Mouse (Mus musculus) lung, postnatal 0 days (tissue): ENCODE measurements around the gene Snapin.

Source experiments
- CTCF ChIP-seq: IDR thresholded peaks from 2 replicates; pipeline ENCODE4 v1.5.1; 2016; ENCODE audit warnings: antibody characterized with exemption, mild to moderate bottlenecking
- EP300 ChIP-seq: IDR thresholded peaks from 2 replicates; pipeline ENCODE4 v1.6.1; 2016; ENCODE audit warnings: antibody characterized with exemption, mild to moderate bottlenecking, control low read depth

DNA sequence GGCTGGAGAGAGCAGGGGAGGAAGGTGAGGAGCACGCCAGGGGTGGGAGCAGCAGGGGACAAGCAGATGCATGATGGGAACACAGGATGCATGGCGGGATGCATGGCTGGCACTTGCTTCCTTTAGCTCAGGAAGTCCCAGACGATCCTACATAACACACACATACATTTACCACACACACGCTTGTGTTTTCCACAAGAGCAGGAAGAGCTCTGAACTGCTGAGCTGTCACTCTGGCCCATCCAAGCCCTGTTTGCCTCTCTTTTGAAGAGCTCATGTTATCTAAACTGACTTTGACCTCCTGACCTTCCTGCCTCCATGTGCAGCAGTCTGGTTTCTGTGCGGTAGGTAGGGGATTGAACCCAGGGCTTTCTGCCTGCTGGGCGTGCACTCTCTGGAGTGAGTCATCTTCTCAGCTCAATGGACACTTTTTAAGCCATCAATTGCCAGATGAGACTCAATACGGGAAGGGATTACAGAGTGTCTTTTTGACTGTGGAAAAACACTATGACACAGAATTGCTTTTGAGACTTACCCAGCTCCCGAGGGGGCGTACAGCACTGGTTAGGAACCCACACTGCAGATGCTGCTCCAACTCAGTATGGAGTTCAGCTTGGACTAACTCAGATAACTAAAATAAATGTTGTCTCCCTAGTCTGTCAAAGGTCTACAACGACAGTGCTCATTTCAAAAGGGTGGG is 39.3 kb downstream of the Snapin start:
- TF ChIP-seq CTCF (no peak), EP300 (no peak)
